Mouse (Mus musculus) ES-Bruce4 (cell line): ENCODE measurements around the gene Gins2. TPM values are rescaled to one million over a fixed set of nuclear protein-coding genes. Genes with fewer than 3 reads are reported as not detected.

Experiments
- H3K27ac ChIP-seq: 2 replicates; pipeline ENCODE4 v1.5.1; 2012; ENCODE audit warnings: low read length, inconsistent platforms; ENCODE audit not compliant: insufficient read depth
- H3K27me3 ChIP-seq: 2 replicates; pipeline ENCODE4 v1.6.1; 2012; ENCODE audit warnings: mild to moderate bottlenecking, low read length, inconsistent platforms; ENCODE audit not compliant: control insufficient read depth, poor library complexity, insufficient read depth, severe bottlenecking
- H3K36me3 ChIP-seq: 2 replicates; pipeline ENCODE4 v1.6.1; 2012; ENCODE audit warnings: inconsistent platforms, mild to moderate bottlenecking, low read length, moderate library complexity; ENCODE audit not compliant: control insufficient read depth, poor library complexity, insufficient read depth, severe bottlenecking
- H3K4me1 ChIP-seq: one replicate; pipeline ENCODE4 v1.8.1; 2011; ENCODE audit warnings: low read length; ENCODE audit not compliant: control insufficient read depth, insufficient read depth
- H3K4me3 ChIP-seq: 2 replicates; pipeline ENCODE4 v1.5.1; 2011; ENCODE audit warnings: low read depth, mild to moderate bottlenecking, low read length
- H3K9ac ChIP-seq: 2 replicates; pipeline ENCODE4 v1.6.1; 2012; ENCODE audit warnings: low read depth, mild to moderate bottlenecking, inconsistent platforms; ENCODE audit not compliant: poor library complexity, severe bottlenecking
- H3K9me3 ChIP-seq: replicated peaks from 2 replicates; pipeline ENCODE4 v1.6.1; 2012; ENCODE audit warnings: mild to moderate bottlenecking, low read length, inconsistent platforms; ENCODE audit not compliant: control insufficient read depth, poor library complexity, insufficient read depth, severe bottlenecking
- CTCF ChIP-seq: IDR thresholded peaks from one replicate; pipeline ENCODE4 v1.8.1; 2011; ENCODE audit warnings: low read depth, low read length
- EP300 ChIP-seq: IDR thresholded peaks from 2 replicates; pipeline ENCODE4 v1.6.1; 2011; ENCODE audit warnings: low read depth, low read length; ENCODE audit not compliant: insufficient read depth
- POLR2A ChIP-seq: IDR thresholded peaks from one replicate; pipeline ENCODE4 v1.8.1; 2011; ENCODE audit warnings: low read length; ENCODE audit not compliant: insufficient read depth
- polyA plus RNA-seq: library from polyadenylated mRNA; stranded (reverse); fragments of >200 nt; gene quantifications from 2 replicates; pipeline ENCODE4 v1.2.4, GENCODE M21; 2011; ENCODE audit warnings: low read depth; ENCODE audit not compliant: missing spikeins, insufficient read depth, insufficient read length

The Gins2 gene
- polyA plus RNA-seq, 1 experiment: 52.0 TPM

- H3K4me3 ChIP-seq: no peak overlapping the region
- no peaks in the 10 kb centered on the region for H3K9me3 ChIP-seq
- no peak overlapping the region for H3K27ac ChIP-seq
- H3K27me3 ChIP-seq: no peaks in the 10 kb centered on the region
- H3K36me3 ChIP-seq: peaks cover 14% of the 10 kb centered on the region
- peaks cover 6% of the 10 kb centered on the region for H3K4me1 ChIP-seq
- H3K9ac ChIP-seq: no peak overlapping the region
- TF ChIP-seq CTCF (no peak), POLR2A (no peak), EP300 (no peak)
Measured at GRCm38 (mm10) chr8:120550430-120550829, 38.7 kb downstream of the Gins2 start.

GRCm38 (mm10) chr8:120549922-120550321 lies 39.2 kb downstream of the Gins2 start:
- 0 out of 2 replicates have a peak overlapping the region, but pooled peaks have one; percentile 8 for H3K9ac ChIP-seq
- H3K36me3 ChIP-seq: peaks cover 14% of the 10 kb centered on the region
- H3K4me3 ChIP-seq: no peak overlapping the region
- H3K4me1 ChIP-seq: peaks cover 6% of the 10 kb centered on the region
- no peak overlapping the region for H3K27ac ChIP-seq
- TF ChIP-seq EP300: no peak
- TF ChIP-seq POLR2A: no peak
- no peak for TF ChIP-seq CTCF
- no peaks in the 10 kb centered on the region for H3K27me3 ChIP-seq
- no peaks in the 10 kb centered on the region for H3K9me3 ChIP-seq

- TF ChIP-seq EP300 (no peak), POLR2A (no peak), CTCF (no peak)
Measured at GRCm38 (mm10) chr8:120549321-120549921, 39.7 kb downstream of the Gins2 start.

GRCm38 (mm10) chr8:120548313-120548761 lies 40.8 kb downstream of the Gins2 start:
- Histone ChIP-seq H3K36me3 (no peaks in the 10 kb centered on the region), H3K27ac (no peak overlapping the region), H3K4me1 (peaks cover 11% of the 10 kb centered on the region), H3K4me3 (no peak overlapping the region), H3K9me3 (no peaks in the 10 kb centered on the region), H3K9ac (no peak overlapping the region), H3K27me3 (no peaks in the 10 kb centered on the region)
- TF ChIP-seq CTCF: no peak
- TF ChIP-seq POLR2A: no peak
- no peak for TF ChIP-seq EP300

More at GRCm38 (mm10) chr8:120549321-120549921, 39.7 kb downstream of the Gins2 start:
- peaks cover 9% of the 10 kb centered on the region for H3K36me3 ChIP-seq
- no peaks in the 10 kb centered on the region for H3K9me3 ChIP-seq
- peak overlapping the region; percentile 27; the same call in 1 of the 2 replicates for H3K4me3 ChIP-seq
- H3K27ac ChIP-seq: no peak overlapping the region
- no peaks in the 10 kb centered on the region for H3K27me3 ChIP-seq
- H3K9ac ChIP-seq: peak overlapping the region; percentile 8; the same call in 1 of the 2 replicates
- H3K4me1 ChIP-seq: peaks cover 6% of the 10 kb centered on the region

- Histone ChIP-seq H3K9me3 (no peaks in the 10 kb centered on the region), H3K27ac (no peak overlapping the region), H3K36me3 (no peaks in the 10 kb centered on the region), H3K9ac (no peak overlapping the region), H3K4me3 (no peak overlapping the region), H3K4me1 (peaks cover 14% of the 10 kb centered on the region), H3K27me3 (no peaks in the 10 kb centered on the region)
- TF ChIP-seq CTCF (no peak), EP300 (no peak), POLR2A (no peak)
Measured at GRCm38 (mm10) chr8:120547562-120547961, 41.5 kb downstream of the Gins2 start.

DNA sequence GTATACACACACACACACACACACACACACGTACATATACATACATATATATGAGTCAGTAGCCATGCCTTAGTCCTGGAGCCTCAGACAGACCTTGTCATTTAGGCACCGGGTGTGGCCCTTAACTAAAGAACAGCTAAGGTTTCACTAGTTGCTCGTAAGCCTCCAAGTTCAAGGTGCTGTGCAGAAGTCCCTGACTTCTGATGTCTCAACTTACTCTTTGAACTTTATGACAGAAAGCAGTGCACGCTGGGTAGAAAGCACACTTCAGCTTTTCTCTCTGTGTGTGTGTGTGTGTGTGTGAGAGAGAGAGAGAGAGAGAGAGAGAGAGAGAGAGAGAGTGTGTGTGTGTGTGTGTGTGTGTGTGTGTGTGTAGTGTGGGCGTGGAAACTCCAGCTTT lies 44.9 kb downstream of the Gins2 start:
- Histone ChIP-seq H3K9me3 (no peaks in the 10 kb centered on the region), H3K36me3 (no peaks in the 10 kb centered on the region), H3K9ac (no peak overlapping the region), H3K27ac (no peak overlapping the region), H3K4me3 (no peak overlapping the region), H3K4me1 (peaks cover 23% of the 10 kb centered on the region), H3K27me3 (no peaks in the 10 kb centered on the region)
- no peak for TF ChIP-seq EP300
- TF ChIP-seq CTCF: no peak
